Mouse (Mus musculus) midbrain, embryonic 13.5 days (tissue): ENCODE results near the gene Map7d1. TPM values are rescaled to one million over a fixed set of nuclear protein-coding genes. Genes with fewer than 3 reads are reported as not detected.

Experiments used
- ATAC-seq: fragments of 200-750 bp; cut with Nextera tagmentation; 2 replicates; pipeline ENCODE4 v1.8.0; 2017; ENCODE audit warnings: mild to moderate bottlenecking, moderate TSS enrichment, moderate library complexity
- H3K27ac ChIP-seq: fragments of 300-500 bp; sonication (generic); 2 replicates; pipeline ENCODE4 v1.5.1; 2015; ENCODE audit warnings: inconsistent platforms, mild to moderate bottlenecking, moderate library complexity
- H3K27me3 ChIP-seq: fragments of 300-500 bp; sonication (generic); 2 replicates; pipeline ENCODE4 v1.6.1; 2015; ENCODE audit warnings: mild to moderate bottlenecking, inconsistent platforms
- H3K36me3 ChIP-seq: fragments of 300-500 bp; sonication (generic); 2 replicates; pipeline ENCODE4 v1.6.1; 2015; ENCODE audit warnings: mild to moderate bottlenecking, inconsistent platforms
- H3K4me1 ChIP-seq: fragments of 300-500 bp; sonication (generic); replicated peaks from 2 replicates; pipeline ENCODE4 v1.6.1; 2015; ENCODE audit warnings: inconsistent platforms
- H3K4me2 ChIP-seq: fragments of 300-500 bp; sonication (generic); replicated peaks from 2 replicates; pipeline ENCODE4 v1.6.1; 2015; ENCODE audit warnings: moderate library complexity, mild to moderate bottlenecking, inconsistent platforms
- H3K4me3 ChIP-seq: fragments of 300-500 bp; sonication (generic); replicated peaks from 2 replicates; pipeline ENCODE4 v1.5.1; 2015; ENCODE audit warnings: mild to moderate bottlenecking, inconsistent platforms
- H3K9ac ChIP-seq: fragments of 300-500 bp; sonication (generic); replicated peaks from 2 replicates; pipeline ENCODE4 v1.6.1; 2015; ENCODE audit warnings: mild to moderate bottlenecking, inconsistent platforms
- H3K9me3 ChIP-seq: fragments of 300-500 bp; sonication (generic); 2 replicates; pipeline ENCODE4 v1.6.1; 2016; ENCODE audit warnings: mild to moderate bottlenecking, inconsistent platforms
- WGBS: fragments of 180-500 bp; shearing (Covaris S2); methylation state at CpG from one replicate; pipeline ENCODE4 v1.1.7; 2015; 5-methylcytosine and 5-hydroxymethylcytosine counted together
- polyA plus RNA-seq: library from polyadenylated mRNA; unstranded; fragments of >200 nt; fragmentation: Nextera tagmentation; extraction: Ambion mirVana; gene quantifications from 2 replicates; pipeline ENCODE4 v1.2.1, GENCODE M21; 2015

The Map7d1 gene
- polyA plus RNA-seq, 1 experiment from 2014 or later: 89.5 TPM

GRCm38 (mm10) chr4:126217771-126218170 is 38.4 kb downstream of the Map7d1 start:
- 87% methylated on average over 6 of the region's 6 CpGs for WGBS
- Histone ChIP-seq H3K36me3 (no peaks in the 10 kb centered on the region), H3K9me3 (no peaks in the 10 kb centered on the region), H3K9ac (no peak overlapping the region), H3K27ac (no peak overlapping the region), H3K27me3 (no peaks in the 10 kb centered on the region), H3K4me1 (no peaks in the 10 kb centered on the region), H3K4me3 (no peak overlapping the region), H3K4me2 (no peak overlapping the region)
- no peak for ATAC-seq

GRCm38 (mm10) chr4:126207081-126207480 is 49.1 kb downstream of the Map7d1 start:
- H3K36me3 ChIP-seq: no peaks in the 10 kb centered on the region
- H3K27ac ChIP-seq: no peak overlapping the region
- H3K9me3 ChIP-seq: no peaks in the 10 kb centered on the region
- H3K9ac ChIP-seq: no peak overlapping the region
- no peaks in the 10 kb centered on the region for H3K27me3 ChIP-seq
- H3K4me2 ChIP-seq: no peak overlapping the region
- WGBS: 67% methylated on average over 6 of the region's 6 CpGs
- no peak for ATAC-seq
- no peaks in the 10 kb centered on the region; the same call in 1 of the 2 replicates for H3K4me1 ChIP-seq
- H3K4me3 ChIP-seq: no peak overlapping the region

- no peak overlapping the region for H3K27ac ChIP-seq
- H3K4me2 ChIP-seq: no peak overlapping the region
- H3K4me3 ChIP-seq: no peak overlapping the region
- WGBS: 76% methylated on average over 1 of the region's 1 CpGs
- no peaks in the 10 kb centered on the region for H3K27me3 ChIP-seq
- ATAC-seq: no peak
- no peaks in the 10 kb centered on the region for H3K9me3 ChIP-seq
- no peak overlapping the region for H3K9ac ChIP-seq
- H3K36me3 ChIP-seq: no peaks in the 10 kb centered on the region
- peaks cover 13% of the 10 kb centered on the region for H3K4me1 ChIP-seq
Observed at GRCm38 (mm10) chr4:126205386-126205785, 50.8 kb downstream of the Map7d1 start.

DNA sequence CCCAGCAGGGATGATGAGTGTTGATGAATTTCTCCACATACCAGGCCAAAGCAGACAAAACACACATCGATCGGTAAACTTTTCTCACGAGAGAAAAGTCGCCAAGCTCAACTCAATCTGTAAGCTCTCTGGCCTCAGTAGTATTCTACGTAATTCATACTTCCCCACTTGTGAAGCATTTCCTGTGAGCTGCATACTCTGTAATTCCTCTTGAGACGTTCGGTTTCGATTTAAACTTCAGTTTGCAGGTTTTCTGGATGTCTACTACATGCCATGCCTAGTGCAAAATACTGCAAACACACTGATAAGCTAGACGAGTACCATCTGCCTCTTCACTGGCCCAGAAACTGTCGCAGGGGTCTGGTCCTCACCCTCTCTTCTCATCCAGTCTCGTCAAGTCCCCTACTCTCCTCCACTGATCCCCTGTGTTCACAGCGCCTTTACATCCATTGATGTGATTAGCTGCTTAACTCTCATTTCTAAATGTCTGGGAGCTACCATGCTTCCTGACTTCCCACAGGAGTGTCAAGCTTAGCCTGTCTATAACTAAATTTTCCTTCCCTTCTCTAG is 51.4 kb downstream of the Map7d1 start:
- no peaks in the 10 kb centered on the region for H3K9me3 ChIP-seq
- no peak overlapping the region for H3K4me3 ChIP-seq
- H3K36me3 ChIP-seq: no peaks in the 10 kb centered on the region
- H3K4me2 ChIP-seq: no peak overlapping the region
- no peaks in the 10 kb centered on the region for H3K27me3 ChIP-seq
- ATAC-seq: no peak
- H3K4me1 ChIP-seq: peaks cover 20% of the 10 kb centered on the region
- 90% methylated on average over 12 of the region's 12 CpGs for WGBS
- no peak overlapping the region for H3K27ac ChIP-seq
- H3K9ac ChIP-seq: no peak overlapping the region

DNA sequence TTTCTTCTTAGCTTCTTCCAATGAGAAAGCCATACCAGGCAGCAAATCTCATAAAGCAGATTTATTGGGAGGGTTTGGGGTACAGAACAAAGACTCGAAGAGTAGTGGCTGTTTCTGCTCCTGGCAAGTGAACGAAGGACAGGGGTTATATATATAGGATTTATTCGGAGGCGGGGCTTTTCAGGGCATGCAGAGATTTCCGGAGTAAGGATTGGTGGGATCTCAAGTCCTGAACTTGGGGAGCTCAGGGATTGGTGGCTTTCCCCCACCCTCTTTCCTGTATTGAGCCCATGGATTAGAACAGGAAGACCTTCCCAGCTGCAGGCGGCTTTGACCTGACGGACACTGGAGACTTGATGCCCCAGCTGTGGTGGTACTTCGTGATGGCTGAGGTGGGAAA is 52.1 kb downstream of the Map7d1 start:
- Histone ChIP-seq H3K4me3 (no peak overlapping the region), H3K9ac (no peak overlapping the region), H3K4me2 (no peak overlapping the region), H3K4me1 (peaks cover 27% of the 10 kb centered on the region), H3K27me3 (no peaks in the 10 kb centered on the region), H3K36me3 (no peaks in the 10 kb centered on the region), H3K9me3 (no peaks in the 10 kb centered on the region), H3K27ac (no peak overlapping the region)
- WGBS: 87% methylated on average over 8 of the region's 8 CpGs
- no peak for ATAC-seq

DNA sequence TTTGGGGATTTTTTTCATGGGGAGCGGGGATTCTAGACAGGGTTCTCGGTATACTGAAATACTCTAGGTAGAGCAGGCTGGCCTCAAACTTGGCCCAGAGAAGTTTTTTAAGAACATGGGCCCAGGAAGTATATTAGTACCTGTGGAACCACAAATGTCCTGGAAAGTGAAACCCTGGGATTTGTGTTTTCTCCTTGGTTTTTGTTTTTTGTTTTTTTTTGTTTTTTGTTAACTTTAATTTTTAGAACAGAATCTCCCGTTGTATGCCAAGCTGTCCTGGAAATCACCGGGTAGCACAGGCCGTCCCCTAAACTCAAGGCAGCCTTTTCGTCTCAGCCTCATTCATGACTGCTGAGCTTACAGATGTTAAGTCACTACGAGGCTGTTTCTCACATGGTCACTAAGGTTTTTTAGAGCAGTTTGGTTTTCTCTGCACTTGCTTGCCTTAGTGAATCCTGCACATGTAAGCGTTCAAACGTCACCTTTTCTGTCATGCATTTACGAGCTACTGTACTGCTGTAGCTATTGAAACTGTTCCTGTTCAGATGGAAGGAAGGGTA is 52.7 kb downstream of the Map7d1 start:
- H3K9ac ChIP-seq: peak overlapping the region; percentile 85
- H3K9me3 ChIP-seq: no peaks in the 10 kb centered on the region
- peak overlapping the region; percentile 70 for H3K4me3 ChIP-seq
- H3K27ac ChIP-seq: peak overlapping the region; percentile 95
- ATAC-seq: no peak
- H3K36me3 ChIP-seq: no peaks in the 10 kb centered on the region
- H3K4me2 ChIP-seq: peak overlapping the region; percentile 57
- H3K4me1 ChIP-seq: peaks cover 32% of the 10 kb centered on the region
- no peaks in the 10 kb centered on the region for H3K27me3 ChIP-seq
- 76% methylated on average over 10 of the region's 10 CpGs for WGBS

GRCm38 (mm10) chr4:126202303-126203181 is 53.6 kb downstream of the Map7d1 start, which contains the start of gene Thrap3:
Gene Thrap3, minus strand, starts transcription at chr4:126202760.
- H3K9me3 ChIP-seq: no peaks in the 10 kb centered on the region
- H3K4me1 ChIP-seq: peaks cover 37% of the 10 kb centered on the region
- ATAC-seq: peak; percentile 100
- peak within 1 kb of the TSS; percentile 95 for H3K27ac ChIP-seq
- peak within 1 kb of the TSS; percentile 86 for H3K4me2 ChIP-seq
- peak within 1 kb of the TSS; percentile 70 for H3K4me3 ChIP-seq
- H3K36me3 ChIP-seq: no peaks in the 10 kb centered on the region
- H3K9ac ChIP-seq: peak within 1 kb of the TSS; percentile 85
- under 1% methylated on average over 66 of the region's 75 CpGs for WGBS
- H3K27me3 ChIP-seq: no peaks in the 10 kb centered on the region

DNA sequence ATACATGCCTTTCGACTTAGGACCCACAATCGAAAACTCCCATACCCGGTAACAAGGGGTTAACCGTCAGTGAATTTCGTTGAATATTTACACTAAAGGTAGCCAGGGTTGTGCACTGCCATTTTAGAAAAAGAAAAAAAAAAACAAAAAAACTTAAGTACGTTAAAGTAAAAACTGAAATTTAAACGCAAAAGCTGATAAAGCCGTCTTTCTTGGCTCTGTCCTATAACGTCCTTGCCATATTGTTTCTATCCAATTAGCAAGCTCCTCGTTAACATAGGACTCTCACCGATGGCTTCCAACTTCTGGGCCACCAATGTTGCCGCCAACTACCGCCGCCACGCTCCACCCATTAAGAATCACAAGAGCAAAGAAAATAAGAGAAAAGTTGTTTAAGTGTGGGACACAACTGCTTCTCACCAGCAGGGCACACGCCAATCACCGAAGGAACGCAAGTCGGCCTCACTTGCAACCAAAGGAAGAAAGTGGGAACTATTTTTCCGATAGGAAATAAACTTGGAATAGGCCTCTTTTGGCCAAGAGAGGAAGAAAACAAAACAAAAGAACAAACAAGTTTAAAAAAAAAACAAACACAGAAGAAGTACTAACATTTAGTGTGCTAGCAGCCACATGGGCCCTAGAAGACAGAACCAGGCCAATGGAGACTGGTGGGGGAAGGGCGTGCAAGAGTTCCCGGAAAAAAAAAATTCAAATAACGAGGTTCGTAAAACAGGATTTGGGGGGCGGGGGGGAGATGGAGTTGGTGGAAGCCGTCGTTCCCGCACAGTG is 54.4 kb downstream of the Map7d1 start:
- Histone ChIP-seq H3K9me3 (no peaks in the 10 kb centered on the region), H3K9ac (peak overlapping the region; percentile 85), H3K4me1 (peaks cover 39% of the 10 kb centered on the region), H3K27me3 (no peaks in the 10 kb centered on the region), H3K4me3 (peak overlapping the region; percentile 70), H3K27ac (peak overlapping the region; percentile 95), H3K36me3 (no peaks in the 10 kb centered on the region), H3K4me2 (peak overlapping the region; percentile 86)
- ATAC-seq: no peak
- under 1% methylated on average over 28 of the region's 28 CpGs for WGBS

DNA sequence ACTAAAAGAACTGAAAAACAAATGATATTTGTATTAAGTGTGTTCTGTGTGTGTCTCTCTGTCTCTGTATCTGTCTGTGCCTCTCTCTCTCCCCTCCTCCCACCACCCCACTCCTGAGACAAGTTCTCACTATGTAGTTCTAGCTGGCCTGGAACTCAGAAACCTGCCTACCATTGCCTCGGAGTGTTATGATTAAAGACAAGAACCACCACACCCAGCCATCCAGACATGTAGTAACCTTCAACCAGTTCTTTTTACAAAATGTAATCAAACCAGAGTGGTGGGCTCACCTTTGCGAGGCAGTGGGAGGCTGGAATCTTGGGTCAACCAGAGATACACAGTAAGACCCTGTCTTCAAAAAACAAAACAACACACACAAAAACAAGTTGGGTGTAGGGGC is 55.5 kb downstream of the Map7d1 start:
- Histone ChIP-seq H3K9me3 (no peaks in the 10 kb centered on the region), H3K9ac (peak overlapping the region; percentile 85), H3K4me2 (peak overlapping the region; percentile 86), H3K27ac (no peak overlapping the region), H3K27me3 (no peaks in the 10 kb centered on the region), H3K4me3 (peak overlapping the region; percentile 70), H3K36me3 (no peaks in the 10 kb centered on the region), H3K4me1 (peaks cover 39% of the 10 kb centered on the region)
- 78% methylated on average over 2 of the region's 2 CpGs for WGBS
- ATAC-seq: no peak

- H3K4me2 ChIP-seq: peak overlapping the region; percentile 86
- no peaks in the 10 kb centered on the region for H3K9me3 ChIP-seq
- H3K36me3 ChIP-seq: no peaks in the 10 kb centered on the region
- H3K27ac ChIP-seq: no peak overlapping the region
- peak overlapping the region; percentile 70 for H3K4me3 ChIP-seq
- ATAC-seq: no peak
- H3K4me1 ChIP-seq: peaks cover 39% of the 10 kb centered on the region
- H3K9ac ChIP-seq: peak overlapping the region; percentile 85; the same call in 1 of the 2 replicates
- H3K27me3 ChIP-seq: no peaks in the 10 kb centered on the region
- 73% methylated on average over 1 of the region's 1 CpGs for WGBS
Observed at GRCm38 (mm10) chr4:126200036-126200435, 56.1 kb downstream of the Map7d1 start.

DNA sequence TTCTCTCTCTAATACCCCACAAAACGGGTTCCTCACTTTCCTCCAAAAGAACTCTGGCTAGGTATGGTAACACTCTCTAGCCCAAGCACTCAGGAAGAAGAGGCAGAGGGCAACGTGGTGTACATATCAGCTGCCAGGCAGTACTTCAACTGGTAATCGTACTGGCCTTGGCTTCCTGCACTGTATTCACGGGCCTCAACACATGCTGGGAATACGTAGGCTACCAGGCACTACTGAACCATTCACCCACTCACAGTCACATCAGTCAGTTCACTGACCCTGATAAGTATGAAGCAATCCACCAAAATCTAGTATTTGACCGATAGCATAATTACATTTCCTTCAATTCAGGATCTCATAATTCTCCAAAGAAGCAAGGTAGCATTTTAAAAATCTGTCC is 56.6 kb downstream of the Map7d1 start:
- Histone ChIP-seq H3K4me3 (no peak overlapping the region), H3K9me3 (no peaks in the 10 kb centered on the region), H3K4me1 (peaks cover 39% of the 10 kb centered on the region), H3K27ac (no peak overlapping the region), H3K4me2 (peak overlapping the region; percentile 86; the same call in 1 of the 2 replicates), H3K36me3 (no peaks in the 10 kb centered on the region), H3K27me3 (no peaks in the 10 kb centered on the region), H3K9ac (no peak overlapping the region)
- WGBS: 90% methylated on average over 6 of the region's 6 CpGs
- no peak for ATAC-seq
